Mouse (Mus musculus) cerebellum, adult 11-12 months (tissue): Measurements from ENCODE around the gene Ubash3a.
"Not testable (repeated sequence)": the region's sequence is repeated elsewhere in the genome, so short reads cannot be mapped to it uniquely, and the experiment has no call there.

ENCODE experiments used
- DNase-seq: peaks from one replicate; pipeline ENCODE4 v3.0.0; 2022

Ubash3a gene

GRCm38 (mm10) chr17:31262715-31263114 lies 55.0 kb downstream of the Ubash3a start:
- no peak for DNase-seq

- no peak for DNase-seq
Observed at GRCm38 (mm10) chr17:31263770-31264169, 56.1 kb downstream of the Ubash3a start.

DNA sequence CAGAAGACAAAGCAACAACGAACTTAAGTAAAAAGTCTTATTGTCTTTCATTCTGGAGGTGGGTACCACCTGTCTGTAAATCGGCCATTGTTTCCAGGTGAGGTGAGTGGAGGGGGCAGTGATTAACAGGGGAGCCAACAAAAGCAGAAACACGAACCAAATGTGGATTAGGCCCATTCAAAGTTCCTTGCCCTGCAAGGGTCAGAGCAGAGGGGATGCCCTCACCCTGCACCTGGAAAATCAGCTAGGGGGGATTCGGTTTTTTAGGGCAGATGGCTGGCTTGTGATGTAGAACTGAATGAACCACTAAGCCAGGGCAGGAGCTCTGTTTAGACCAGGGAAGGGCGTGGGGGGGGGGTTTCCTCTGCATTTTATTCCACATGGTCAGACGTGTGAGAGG lies 56.7 kb downstream of the Ubash3a start:
- DNase-seq: no peak

- no peak for DNase-seq
Observed at GRCm38 (mm10) chr17:31265171-31265572, 57.5 kb downstream of the Ubash3a start.

- no peak for DNase-seq
Observed at GRCm38 (mm10) chr17:31265831-31266230, 58.2 kb downstream of the Ubash3a start.

DNA sequence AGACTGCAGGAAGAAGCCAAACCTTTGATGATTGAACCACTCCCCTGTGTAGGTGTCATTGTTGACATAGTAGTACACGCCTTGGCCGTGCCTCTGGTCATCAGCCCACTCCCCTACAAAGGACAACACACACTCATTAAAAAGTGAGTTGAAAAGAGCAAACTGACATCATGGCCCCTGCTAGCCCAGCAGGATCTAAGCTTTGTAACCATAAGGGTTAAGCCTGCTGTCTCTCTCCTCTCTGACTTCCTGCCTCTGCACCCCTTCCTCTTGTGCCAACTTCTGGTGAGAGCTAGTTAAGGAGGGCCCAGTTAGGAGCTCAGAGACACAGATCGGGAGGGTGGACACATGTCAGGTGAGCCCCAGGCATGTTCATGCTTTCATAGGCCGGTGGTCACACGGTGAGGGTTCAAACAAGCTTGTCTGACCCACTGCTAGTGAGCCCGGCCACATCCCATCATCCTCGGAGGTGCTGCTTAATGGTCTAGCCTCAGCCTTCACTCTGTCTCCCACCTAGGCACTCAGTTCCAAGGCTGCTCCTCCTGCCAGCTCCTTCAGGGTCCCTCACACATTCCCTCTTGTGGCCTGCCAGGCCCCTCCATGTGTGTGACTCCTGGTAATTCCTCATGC lies 58.8 kb downstream of the Ubash3a start:
- no peak for DNase-seq

- no peak for DNase-seq
Observed at GRCm38 (mm10) chr17:31267138-31267537, 59.5 kb downstream of the Ubash3a start.

DNA sequence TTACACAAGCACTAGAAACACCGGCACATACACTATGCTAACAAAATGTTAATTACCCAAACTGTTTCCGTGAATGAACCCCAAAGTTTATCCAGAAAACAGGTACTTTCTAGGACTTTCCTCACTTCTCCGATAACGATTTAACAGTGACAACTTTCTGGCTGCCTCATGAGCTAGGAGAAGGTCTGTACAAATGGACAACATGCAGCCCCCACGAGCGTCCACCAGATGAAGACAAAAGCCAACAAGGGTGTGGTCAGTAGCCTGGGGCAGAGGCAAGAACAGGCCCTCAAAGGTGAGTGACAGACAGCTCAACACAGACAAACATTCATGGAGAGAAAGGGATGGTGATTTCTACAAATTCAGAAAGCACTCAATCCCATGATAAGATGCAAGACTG lies 59.9 kb downstream of the Ubash3a start:
- DNase-seq: no peak

- DNase-seq: no peak
Observed at GRCm38 (mm10) chr17:31268016-31268415, 60.3 kb downstream of the Ubash3a start.

- DNase-seq: no peak
Observed at GRCm38 (mm10) chr17:31269761-31270160, 62.1 kb downstream of the Ubash3a start.

DNA sequence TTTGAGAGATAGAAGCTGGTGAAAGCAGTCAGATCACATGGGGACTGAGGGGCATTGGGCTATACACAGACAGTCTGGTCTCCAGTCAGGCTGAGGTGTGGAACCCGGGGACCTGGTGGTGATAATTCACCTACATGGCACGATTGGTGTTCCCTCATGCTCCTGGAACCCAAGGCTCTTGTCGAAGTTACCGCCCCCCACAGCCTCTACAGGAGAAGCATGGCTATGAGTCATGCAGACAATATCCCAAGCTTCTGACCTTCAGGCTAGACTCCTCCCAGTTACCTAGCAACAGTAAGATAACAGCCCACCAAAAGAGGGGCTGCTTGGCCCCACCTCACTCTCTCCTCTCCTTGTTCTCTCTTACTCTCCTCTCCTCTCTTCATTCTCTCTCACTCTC lies 62.6 kb downstream of the Ubash3a start:
- no peak for DNase-seq

DNA sequence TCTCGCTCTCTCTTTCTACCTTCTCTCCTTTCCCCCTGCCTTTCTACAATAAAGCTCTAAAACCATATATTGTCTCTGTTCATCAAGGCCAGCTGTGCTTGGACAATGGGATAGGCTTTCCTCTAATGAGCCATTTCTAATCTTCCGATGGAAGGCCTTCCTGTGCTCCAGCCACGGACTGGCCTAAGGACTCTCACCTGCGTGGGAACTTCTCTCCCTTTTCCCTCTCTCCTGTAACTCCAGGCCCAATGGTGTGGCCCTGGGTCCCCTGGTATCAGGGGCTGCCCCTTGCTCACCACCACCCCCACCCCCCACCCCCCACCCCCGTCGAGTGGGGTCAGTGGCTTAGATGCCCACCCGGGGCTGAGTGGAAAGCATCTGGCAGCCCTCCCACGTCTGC lies 63.1 kb downstream of the Ubash3a start:
- not testable (repeated sequence) for DNase-seq

GRCm38 (mm10) chr17:31271136-31271851 lies 63.6 kb downstream of the Ubash3a start:
- no peak for DNase-seq

GRCm38 (mm10) chr17:31272416-31273165 lies 64.9 kb downstream of the Ubash3a start:
- no peak for DNase-seq

DNA sequence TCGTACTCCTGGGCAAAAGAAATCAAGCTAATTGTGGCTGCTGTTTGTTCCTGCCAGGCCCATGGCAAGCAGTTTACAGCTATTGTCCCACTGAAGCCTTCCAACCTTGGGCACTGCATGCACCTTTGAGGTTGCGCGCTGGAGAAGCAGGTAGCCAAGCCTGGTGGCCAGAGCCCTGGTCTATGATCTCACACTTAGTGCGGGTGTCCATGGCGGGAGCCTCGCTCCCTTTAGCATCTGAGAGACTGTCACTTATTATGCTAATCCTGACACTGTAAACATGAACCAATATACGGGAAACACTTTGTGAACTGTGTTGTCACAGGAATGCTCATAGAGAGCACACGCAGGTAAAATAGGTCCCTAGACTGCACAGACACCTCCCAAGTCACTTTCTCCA lies 66.0 kb downstream of the Ubash3a start:
- DNase-seq: no peak

DNA sequence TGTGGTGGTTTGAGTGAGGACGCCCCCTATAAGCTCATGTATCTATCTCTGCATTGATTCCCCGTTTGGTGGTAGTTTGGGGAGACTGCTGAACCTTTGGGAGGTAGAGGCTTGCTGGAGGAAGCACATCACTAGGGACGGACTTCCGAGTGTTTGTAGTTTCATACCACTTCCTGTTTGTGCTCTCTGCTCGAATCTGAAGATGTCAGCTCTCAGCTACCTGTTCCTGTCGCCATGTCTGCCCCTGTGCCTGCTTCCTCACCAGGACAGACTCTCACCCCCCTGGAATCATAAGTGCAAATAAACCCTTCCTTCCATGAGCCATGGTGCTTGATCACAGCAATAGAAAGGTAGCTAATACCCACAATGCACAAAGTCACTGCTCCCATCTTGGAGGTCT lies 67.5 kb downstream of the Ubash3a start:
- DNase-seq: no peak

DNA sequence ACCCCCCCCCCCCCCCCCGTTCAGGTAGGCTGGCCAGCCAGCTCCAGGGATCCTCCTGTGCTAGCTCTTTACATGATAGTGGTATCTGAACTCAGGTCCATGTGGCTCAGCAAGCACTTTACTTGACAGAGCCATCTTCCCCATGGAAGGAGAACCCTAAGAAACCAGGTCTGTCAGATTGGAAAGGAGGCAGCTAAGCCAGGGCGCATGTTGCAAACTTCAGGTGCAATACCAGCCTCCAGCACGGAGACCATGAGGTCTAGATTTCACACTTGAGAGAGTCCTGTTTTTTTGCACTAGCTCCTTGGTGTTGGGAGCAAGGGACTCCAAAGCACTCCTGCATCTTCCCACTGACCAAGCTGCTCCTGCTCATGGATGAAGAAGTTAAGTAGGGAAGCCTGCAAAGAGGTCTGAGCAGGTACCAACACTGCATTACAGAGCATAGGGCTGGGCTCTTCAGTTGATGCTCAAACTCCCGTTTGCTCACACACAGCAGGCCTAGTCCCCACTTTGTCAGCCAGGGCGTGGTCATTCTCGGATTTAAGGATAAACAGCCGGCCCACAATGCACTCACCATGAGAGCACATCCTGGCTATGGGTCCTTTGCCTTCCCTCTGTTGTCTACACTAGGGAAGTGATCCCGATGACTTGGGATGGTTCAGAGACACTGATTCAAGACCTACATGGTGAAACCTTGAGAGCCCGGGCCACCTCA lies 68.7 kb downstream of the Ubash3a start:
- no peak for DNase-seq

- peak; percentile 91 for DNase-seq
Observed at GRCm38 (mm10) chr17:31276922-31277918, 69.5 kb downstream of the Ubash3a start, which contains the start of gene Rsph1. TSS of gene Rsph1 (minus strand) at chr17:31277383.

DNA sequence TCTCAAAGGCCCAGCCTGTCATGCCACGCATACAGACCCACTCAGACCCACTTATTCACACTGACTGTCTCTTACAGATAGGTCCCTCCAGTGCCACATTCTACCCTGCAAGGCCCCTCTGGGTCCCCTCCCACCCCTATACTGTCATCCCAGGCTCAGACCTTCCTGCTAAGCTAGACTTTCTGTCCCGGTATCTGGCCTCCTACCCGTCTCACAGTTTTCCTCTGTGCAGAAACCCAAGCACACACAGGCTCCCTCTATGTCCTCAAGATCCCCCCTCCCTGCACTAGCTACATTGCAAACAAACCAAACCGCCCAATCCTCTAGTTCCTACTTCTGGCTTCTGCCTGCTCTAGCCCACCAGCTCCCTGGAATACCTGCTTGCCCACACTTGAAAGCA lies 70.3 kb downstream of the Ubash3a start:
- no peak for DNase-seq

GRCm38 (mm10) chr17:31279541-31279940 lies 71.9 kb downstream of the Ubash3a start:
- no peak for DNase-seq

GRCm38 (mm10) chr17:31280269-31280668 lies 72.6 kb downstream of the Ubash3a start:
- no peak for DNase-seq
